Mouse (Mus musculus) right cerebral cortex, postnatal 25 days (tissue): ENCODE results near the gene Ccdc62.

Experiments
- DNase-seq: peaks from one replicate; pipeline ENCODE4 v3.0.0; 2022

Ccdc62 gene

GRCm38 (mm10) chr5:123946546-123946945 is 16.1 kb downstream of the Ccdc62 start:
- DNase-seq, result no peak

- DNase-seq, result no peak
These were observed 16.7 kb downstream of the Ccdc62 start for GRCm38 (mm10) chr5:123947041-123947761.

DNA sequence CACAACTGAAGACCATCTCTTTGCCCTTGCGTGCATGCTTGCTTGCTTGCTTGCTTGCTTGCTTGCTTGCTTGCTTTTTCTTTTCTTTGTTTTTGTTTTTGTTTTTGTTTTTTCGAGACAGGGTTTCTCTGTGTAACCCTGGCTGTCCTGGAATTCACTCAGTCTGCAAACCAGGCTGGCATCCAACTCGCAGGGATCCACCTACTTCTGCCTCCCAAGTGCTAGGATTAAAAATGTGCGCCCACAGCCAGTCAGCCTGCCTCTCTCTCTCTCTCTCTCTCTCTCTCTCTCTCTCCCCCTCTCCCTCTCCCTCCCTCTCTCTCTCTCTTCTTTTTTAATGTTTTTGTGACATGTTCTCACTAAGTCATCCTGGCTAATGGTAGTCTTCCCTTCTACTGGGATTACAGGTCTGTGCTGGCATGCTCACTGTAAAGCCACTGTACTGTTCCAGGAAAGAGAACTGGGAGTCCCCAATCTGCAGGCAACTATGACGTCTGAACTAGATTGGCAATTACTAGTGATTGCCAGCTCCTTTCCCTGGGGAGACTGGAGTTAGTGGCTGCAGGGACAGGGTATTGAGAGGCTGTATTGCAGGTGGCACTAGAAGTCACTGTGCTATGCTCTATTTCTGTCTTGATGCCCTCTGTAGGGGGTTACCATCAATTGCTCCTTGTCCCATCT is 22.0 kb downstream of the Ccdc62 start:
- DNase-seq, result no peak

DNA sequence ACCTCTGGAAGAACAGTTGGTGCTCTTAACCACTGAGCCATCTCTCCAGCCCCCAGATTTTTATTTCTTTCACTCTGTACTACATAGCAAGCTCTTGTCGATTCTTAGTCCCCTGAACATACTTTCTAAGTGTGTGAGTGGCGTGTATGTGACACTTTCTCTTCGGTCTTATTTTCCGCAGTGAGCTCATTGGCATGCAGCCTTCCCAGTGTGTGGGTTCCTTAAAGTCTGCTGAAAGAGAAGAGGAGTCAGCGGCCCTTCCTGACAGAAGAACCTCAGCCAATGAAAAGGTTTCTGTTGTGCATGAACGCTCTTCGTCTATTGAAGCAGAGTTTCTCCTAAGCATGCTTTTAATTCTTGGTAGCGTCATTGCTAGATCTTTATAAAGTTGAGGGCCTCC is 26.7 kb downstream of the Ccdc62 start:
- DNase-seq, result no peak

DNA sequence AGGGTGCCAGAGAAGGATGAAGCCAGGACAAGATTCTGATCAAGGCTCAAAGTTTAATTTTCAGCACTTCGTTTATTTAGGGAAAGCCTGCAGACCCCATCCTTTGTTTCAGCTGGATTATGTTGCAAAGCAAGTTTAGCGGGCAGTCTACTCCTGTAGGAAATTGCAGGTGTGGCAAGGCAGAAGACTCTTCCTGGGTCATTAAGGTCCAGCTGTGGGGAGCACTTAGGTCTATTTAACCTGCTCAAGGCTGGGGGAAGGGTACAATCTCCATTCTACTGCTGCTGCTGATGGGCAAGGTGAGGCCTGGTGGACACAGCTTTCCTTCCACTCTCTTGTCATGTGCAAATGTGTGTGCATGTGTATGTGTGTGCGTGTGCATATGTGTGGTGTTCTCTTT is 28.5 kb downstream of the Ccdc62 start:
- no peak for DNase-seq

DNA sequence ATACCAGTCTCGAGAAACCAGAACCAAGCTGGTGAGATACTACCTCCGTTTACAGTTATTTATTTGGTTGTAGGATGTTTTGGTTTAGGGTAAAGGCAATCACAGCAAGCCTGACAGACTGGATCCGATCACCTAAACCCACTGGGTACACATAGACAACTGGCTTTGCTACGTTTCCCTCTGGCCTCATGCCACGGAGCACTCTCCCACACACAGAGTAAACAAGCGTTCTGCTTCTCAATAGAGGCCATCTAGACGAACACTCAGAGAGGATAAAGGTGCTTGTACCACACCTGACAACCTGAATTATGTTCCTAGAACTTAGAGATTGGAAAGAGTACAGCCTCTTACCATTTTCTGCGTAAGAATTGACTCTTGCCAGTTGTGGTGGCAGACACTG is 29.6 kb downstream of the Ccdc62 start:
- no peak for DNase-seq

DNA sequence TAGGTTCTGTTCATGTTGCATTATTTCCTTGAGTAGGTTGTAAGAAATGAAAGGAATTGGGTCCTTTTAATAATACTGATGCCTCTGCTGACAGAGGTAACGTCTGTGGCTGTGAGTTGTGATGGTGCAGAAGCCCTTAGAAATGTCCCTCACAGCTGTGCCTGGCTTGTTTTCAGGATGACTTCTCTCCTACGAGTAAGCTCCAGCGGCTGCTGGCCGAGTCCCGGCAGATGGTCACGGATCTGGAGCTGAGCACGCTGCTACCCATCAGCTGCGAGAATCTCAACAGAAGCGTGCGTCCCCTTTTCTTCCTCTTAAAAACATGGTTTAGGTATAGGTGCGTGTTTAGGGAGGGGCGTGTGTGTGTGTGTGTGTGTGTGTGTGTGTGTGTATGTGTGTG is 30.6 kb downstream of the Ccdc62 start:
- no peak for DNase-seq

- no peak for DNase-seq
These were observed 33.7 kb downstream of the Ccdc62 start for GRCm38 (mm10) chr5:123964208-123964607.

DNA sequence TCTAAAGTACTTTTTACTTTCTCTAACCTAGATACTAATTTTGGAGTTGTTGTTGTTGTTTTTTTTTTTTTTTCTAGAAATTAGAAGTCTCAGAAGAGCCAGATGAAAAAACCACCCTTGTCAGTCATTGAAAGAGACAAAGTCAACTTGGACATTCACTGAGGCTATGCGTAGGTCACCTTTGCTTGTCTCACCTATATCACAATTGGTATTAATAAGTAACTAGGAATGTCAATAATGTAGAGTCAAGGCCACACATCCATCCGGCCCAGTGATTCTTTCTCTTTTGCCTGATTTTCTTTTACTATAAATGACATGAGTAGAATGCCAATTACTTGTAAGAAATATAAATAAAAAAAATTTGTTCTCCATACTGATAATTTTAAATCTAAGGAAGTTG is 36.3 kb downstream of the Ccdc62 start:
- DNase-seq, result no peak

GRCm38 (mm10) chr5:123968468-123968867 is 38.0 kb downstream of the Ccdc62 start:
- DNase-seq, result no peak

- DNase-seq, result no peak
These were observed 38.7 kb downstream of the Ccdc62 start for GRCm38 (mm10) chr5:123969216-123969615.

GRCm38 (mm10) chr5:123970576-123970975 is 40.1 kb downstream of the Ccdc62 start:
- DNase-seq, result peak; percentile 1

DNA sequence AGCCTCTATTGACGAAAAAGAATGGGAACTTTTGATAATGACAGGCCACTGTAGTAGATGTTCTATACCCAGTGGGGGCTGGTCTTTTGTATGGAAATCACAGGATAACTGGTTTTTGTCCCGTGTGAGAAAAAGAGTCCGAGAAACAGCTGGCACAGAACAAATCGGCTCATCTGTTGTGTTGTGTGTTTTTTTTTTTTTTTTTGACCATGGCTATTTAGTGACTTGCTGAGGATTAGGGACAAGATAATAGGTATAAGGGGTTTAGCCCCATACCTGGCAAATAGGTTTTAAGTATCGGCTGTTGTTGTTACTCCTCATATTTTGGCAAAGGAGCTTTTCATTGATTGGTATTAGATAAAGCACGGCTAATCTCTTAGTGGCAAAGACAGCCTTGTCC is 42.0 kb downstream of the Ccdc62 start:
- DNase-seq, result peak; percentile 2

DNA sequence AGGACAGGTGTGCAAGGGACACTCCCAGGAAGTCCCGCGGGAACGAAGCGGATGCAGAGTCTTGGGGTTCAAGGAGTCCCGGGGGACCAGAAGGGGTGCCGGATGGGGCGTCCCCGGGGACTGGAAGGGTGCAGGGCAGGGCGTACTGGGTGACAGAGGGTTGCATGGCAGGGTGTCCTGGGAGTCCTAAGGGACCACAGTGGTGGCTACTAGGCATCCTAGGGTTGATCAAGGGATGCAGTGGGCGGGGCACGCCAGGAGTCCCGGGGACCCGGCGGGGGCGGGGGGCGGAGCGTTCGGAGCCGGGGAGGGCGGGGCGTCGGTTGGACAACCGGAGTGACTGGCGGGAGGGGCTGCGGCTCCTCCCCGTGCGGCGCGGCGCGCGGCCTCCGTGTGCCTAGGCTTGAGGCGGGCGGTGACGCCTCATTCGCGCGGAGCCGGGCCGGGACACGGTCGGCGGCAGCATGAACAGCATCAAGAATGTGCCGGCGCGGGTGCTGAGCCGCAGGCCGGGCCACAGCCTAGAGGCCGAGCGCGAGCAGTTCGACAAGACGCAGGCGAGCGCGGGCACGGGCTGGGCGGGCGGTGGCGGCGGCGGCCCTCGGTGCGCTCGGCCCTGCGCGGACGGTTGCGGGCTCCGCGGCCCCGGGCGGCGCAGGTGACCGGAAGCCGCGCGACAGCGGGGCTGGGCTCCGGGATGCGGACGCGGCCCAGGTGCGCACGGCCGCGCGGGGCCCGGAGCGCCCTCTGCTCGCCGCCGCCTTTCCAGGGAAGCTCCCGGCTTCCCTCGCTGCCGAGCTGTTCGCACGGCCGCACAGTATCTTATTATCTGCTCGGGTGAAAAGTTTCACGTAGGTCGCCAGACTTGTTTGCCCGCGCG is 43.1 kb downstream of the Ccdc62 start, which contains the start of gene Hip1r:
Gene Hip1r (plus strand): TSS at position 330 of the 880 bp plus-strand sequence.
- peak; percentile 75 for DNase-seq

GRCm38 (mm10) chr5:123974179-123974485 is 43.7 kb downstream of the Ccdc62 start:
- DNase-seq, result no peak

DNA sequence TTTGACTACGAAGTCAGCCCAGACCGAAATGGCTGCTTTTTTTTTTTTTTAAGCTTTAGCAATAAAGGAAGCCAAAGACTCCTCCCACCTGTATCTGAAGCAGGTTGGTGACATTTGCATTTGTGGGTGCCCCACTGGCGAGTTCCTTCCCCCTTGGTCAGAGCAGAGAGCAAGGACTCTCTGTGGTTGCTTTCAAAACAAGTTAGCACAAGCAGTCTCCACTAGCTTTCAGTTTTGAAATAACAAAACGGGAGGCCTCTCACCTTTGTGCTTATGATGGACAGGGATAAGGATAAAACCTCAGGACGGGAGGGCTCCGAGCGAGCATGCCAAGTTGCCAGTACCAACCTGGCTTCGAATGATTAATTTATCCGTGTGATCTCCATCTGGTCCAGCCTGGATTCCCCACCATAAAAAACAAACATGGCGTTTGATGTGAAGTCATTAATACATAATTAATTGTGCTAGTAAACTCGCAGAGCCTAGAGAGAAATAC is 44.2 kb downstream of the Ccdc62 start:
- DNase-seq, result no peak

DNA sequence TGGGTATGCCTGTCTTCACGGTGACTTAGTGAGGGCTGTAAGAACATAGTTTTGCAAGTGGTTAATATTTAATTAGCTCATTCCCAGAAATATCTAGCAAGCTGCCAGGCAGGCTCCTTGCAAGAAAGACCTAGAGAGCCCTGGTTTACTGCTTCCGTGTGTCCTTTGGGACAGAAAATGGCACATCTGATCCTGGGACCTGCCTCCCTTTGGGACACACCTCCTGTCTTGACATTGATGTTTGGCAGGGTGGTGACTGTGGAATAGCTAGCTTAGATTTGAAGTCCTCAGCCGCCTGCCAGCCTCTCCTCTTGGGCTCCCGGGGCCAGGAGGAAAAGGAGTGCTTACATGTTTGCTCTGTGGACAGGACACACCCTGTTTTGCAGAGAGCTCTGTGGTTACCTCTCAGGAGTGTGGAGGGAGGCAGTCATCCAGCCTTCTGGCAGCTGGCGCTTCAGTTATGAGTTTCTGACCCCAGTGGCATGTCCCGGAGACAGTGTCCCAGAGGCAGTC is 45.2 kb downstream of the Ccdc62 start:
- no peak for DNase-seq

DNA sequence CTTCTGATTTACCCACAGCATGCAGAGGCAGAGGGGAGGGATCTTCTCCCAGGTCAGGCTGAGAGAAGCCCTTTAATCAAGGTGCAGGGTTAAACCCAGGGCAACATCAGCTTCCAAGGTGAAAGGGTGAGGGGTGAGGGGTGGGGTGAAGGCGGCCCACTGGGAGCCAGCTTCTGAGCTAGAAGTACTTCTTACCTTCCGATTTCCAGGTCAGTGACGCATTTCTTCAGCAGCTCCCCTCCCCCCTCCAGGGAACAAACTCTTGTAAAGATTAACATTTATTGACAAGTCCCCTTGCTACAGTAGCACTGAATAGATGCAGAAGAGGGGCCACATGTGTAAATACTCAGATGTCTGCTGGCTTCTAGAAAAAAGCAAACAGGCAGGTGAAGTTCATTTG is 46.8 kb downstream of the Ccdc62 start:
- DNase-seq, result no peak

GRCm38 (mm10) chr5:123978131-123978530 is 47.7 kb downstream of the Ccdc62 start:
- peak; percentile 2 for DNase-seq

GRCm38 (mm10) chr5:123979221-123979979 is 48.9 kb downstream of the Ccdc62 start:
- peak; percentile 5 for DNase-seq

DNA sequence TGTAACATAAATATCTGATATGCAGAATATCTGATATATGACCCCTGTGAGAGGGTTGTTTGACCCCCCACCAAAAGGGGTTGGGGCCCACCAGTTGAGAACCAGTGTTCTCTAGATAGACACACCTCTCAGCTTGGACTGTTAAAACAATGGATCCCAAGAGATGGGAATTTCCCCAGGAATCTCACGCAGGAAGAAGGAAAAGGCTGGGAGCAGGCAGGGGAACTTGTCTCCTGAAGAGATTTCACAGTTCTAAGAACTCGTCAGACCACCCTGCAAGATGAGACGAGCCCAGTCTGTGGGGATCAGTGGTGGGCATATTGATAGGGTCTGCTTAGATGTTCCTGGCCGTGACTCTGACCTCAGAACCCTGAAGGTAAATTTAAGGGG is 49.5 kb downstream of the Ccdc62 start:
- DNase-seq, result peak; percentile 1

- DNase-seq, result peak; percentile 8
These were observed 50.2 kb downstream of the Ccdc62 start for GRCm38 (mm10) chr5:123980521-123981249.
